Mouse (Mus musculus): ENCODE measurements at regions not wholly inside any gene's neighbourhood (a gene's known extent, or its start where the extent isn't known, plus 50 kb on each side); places are given as distances from the start of the nearest gene placed in this dataset.
"Not testable (repeated sequence)": the region's sequence is repeated elsewhere in the genome, so short reads cannot be mapped to it uniquely, and the experiment has no call there.

- H3K36me3 ChIP-seq (ENCODE audit: control insufficient read depth, insufficient read depth): no peaks in the 10 kb centered on the region
- no peaks in the 10 kb centered on the region for H3K4me1 ChIP-seq (ENCODE audit: control insufficient read depth, insufficient read depth, low read length)
- H3K27ac ChIP-seq (ENCODE audit: low read length): no peak overlapping the region
- WGBS: 53% methylated on average over 11 of the region's 11 CpGs
- peak overlapping the region; percentile 42 for H3K4me3 ChIP-seq (ENCODE audit: low read length)
- no peak overlapping the region for H3K9ac ChIP-seq (ENCODE audit: low read length)
- no peak for ATAC-seq (replicated peaks; ENCODE audit: extremely low read depth, insufficient read depth, low FRiP score)
- H3K4me2 ChIP-seq (ENCODE audit: low read depth, low read length): peak overlapping the region; percentile 63
- H3K9me3 ChIP-seq (replicated peaks; ENCODE audit: control insufficient read depth, low read length): peaks cover 2% of the 10 kb centered on the region; the same call in 1 of the 2 replicates
- no peaks in the 10 kb centered on the region for H3K27me3 ChIP-seq (ENCODE audit: control insufficient read depth, insufficient read depth, low read length)
Measured at GRCm38 (mm10) chr3:134330943-134331342, 94.7 kb downstream of the Cxxc4 start.

DNA sequence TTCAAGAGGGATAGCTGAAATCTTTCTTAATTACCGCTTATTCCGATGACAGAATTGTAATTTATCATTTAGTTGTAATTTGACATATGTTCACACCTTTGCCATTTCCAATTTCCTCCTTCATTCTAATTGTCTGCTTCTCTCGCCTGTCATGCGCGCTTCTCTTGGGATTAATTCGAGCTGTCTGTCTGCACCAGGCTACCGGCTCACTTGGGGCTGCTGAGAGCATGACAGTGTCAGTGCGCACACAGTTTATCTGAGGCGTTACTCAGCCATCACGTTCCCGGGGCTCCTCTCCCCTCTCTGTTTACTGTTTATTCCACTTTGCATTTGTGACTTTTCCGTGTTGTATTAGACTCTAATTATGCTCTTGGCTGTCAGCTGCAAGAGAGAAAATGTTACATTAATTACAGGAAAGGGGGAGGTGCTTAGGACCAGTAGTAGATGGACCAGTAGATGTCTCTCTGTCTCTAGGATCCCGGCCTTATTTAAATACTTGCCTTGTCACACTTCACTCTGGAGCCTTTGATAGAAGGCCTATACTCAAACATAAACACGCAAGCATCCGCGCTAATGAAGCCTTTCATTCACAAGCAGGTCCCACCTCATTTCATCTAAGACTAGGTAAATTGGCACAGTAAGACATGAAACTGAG is 95.3 kb downstream of the Cxxc4 start:
- no peak for ATAC-seq (replicated peaks; ENCODE audit: extremely low read depth, insufficient read depth, low FRiP score)
- H3K27ac ChIP-seq (ENCODE audit: low read length): no peak overlapping the region
- H3K9me3 ChIP-seq (replicated peaks; ENCODE audit: control insufficient read depth, low read length): peaks cover 2% of the 10 kb centered on the region; the same call in 1 of the 2 replicates
- H3K9ac ChIP-seq (ENCODE audit: low read length): no peak overlapping the region
- no peaks in the 10 kb centered on the region for H3K27me3 ChIP-seq (ENCODE audit: control insufficient read depth, insufficient read depth, low read length)
- H3K4me3 ChIP-seq (ENCODE audit: low read length): peak overlapping the region; percentile 42
- H3K4me1 ChIP-seq (ENCODE audit: control insufficient read depth, insufficient read depth, low read length): no peaks in the 10 kb centered on the region
- 37% methylated on average over 16 of the region's 16 CpGs for WGBS
- H3K36me3 ChIP-seq (ENCODE audit: control insufficient read depth, insufficient read depth): no peaks in the 10 kb centered on the region
- H3K4me2 ChIP-seq (ENCODE audit: low read depth, low read length): peak overlapping the region; percentile 63

DNA sequence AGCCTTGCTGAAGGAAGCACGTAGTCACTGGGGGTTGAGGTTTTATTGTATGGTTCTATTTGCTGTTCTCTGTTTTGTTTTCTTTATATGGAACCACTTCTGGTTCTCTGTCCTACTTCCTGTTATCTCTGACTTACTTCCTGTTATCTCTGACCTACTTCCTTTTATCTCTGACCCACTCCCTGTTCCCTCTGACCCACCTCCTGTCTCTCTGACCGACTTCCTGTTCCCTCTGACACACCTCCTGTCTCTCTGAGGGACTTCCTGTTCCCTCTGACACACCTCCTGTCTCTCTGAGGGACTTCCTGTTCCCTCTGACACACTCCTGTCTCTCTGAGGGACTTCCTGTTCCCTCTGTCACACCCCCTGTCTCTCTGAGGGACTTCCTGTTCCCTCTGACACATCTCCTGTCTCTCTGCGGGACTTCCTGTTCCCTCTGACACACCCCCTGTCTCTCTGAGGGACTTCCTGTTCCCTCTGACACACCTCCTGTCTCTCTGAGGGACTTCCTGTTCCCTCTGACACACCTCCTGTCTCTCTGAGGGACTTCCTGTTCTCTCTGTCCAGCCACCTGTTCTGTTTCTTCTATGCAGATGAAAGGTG is 102.9 kb downstream of the Cxxc4 start:
- not testable (repeated sequence) for H3K27ac ChIP-seq (ENCODE audit: low read length); ATAC-seq (replicated peaks; ENCODE audit: extremely low read depth, insufficient read depth, low FRiP score); H3K4me2 ChIP-seq (ENCODE audit: low read depth, low read length); H3K9ac ChIP-seq (ENCODE audit: low read length); H3K4me3 ChIP-seq (ENCODE audit: low read length); H3K36me3 ChIP-seq (ENCODE audit: control insufficient read depth, insufficient read depth); H3K4me1 ChIP-seq (ENCODE audit: control insufficient read depth, insufficient read depth, low read length); H3K9me3 ChIP-seq (replicated peaks; ENCODE audit: control insufficient read depth, low read length); H3K27me3 ChIP-seq (ENCODE audit: control insufficient read depth, insufficient read depth, low read length)
- WGBS: 77% methylated on average over 3 of the region's 3 CpGs

- Histone ChIP-seq H3K9me3 (replicated peaks; ENCODE audit: control insufficient read depth, low read length) (no peaks in the 10 kb centered on the region), H3K4me2 (ENCODE audit: low read depth, low read length) (no peak overlapping the region), H3K4me3 (ENCODE audit: low read length) (no peak overlapping the region), H3K9ac (ENCODE audit: low read length) (no peak overlapping the region), H3K4me1 (ENCODE audit: control insufficient read depth, insufficient read depth, low read length) (no peaks in the 10 kb centered on the region), H3K27ac (ENCODE audit: low read length) (no peak overlapping the region), H3K27me3 (ENCODE audit: control insufficient read depth, insufficient read depth, low read length) (no peaks in the 10 kb centered on the region), H3K36me3 (ENCODE audit: control insufficient read depth, insufficient read depth) (no peaks in the 10 kb centered on the region)
- no peak for ATAC-seq (replicated peaks; ENCODE audit: extremely low read depth, insufficient read depth, low FRiP score)
- WGBS: 56% methylated on average over 4 of the region's 4 CpGs
Measured at GRCm38 (mm10) chr3:134365948-134366347, 129.7 kb downstream of the Cxxc4 start.

DNA sequence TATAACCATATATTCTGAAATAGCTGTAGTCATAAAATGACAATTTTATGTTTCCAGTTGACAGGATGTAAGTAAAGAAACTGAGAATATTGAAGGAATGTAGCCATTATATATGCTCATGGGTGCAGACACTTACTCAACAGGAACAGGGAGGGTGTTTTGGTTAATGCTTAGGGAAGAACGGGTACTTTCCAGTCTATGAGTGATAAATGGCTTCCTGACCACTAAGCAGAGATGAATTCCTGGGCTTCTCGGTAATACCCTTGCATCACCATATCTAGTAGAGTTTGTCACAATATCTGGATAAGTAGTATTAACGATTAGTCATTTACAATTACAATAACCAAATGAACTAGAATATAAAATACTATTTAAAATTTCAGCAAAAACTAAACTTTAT is 130.5 kb downstream of the Cxxc4 start:
- WGBS: 50% methylated on average over 3 of the region's 3 CpGs
- H3K4me2 ChIP-seq (ENCODE audit: low read depth, low read length): no peak overlapping the region
- H3K4me1 ChIP-seq (ENCODE audit: control insufficient read depth, insufficient read depth, low read length): no peaks in the 10 kb centered on the region
- no peaks in the 10 kb centered on the region for H3K36me3 ChIP-seq (ENCODE audit: control insufficient read depth, insufficient read depth)
- H3K9me3 ChIP-seq (replicated peaks; ENCODE audit: control insufficient read depth, low read length): no peaks in the 10 kb centered on the region
- H3K27ac ChIP-seq (ENCODE audit: low read length): no peak overlapping the region
- H3K9ac ChIP-seq (ENCODE audit: low read length): no peak overlapping the region
- H3K4me3 ChIP-seq (ENCODE audit: low read length): no peak overlapping the region
- no peaks in the 10 kb centered on the region for H3K27me3 ChIP-seq (ENCODE audit: control insufficient read depth, insufficient read depth, low read length)
- no peak for ATAC-seq (replicated peaks; ENCODE audit: extremely low read depth, insufficient read depth, low FRiP score)

- no peaks in the 10 kb centered on the region for H3K27me3 ChIP-seq (ENCODE audit: control insufficient read depth, insufficient read depth, low read length)
- no peak overlapping the region for H3K4me2 ChIP-seq (ENCODE audit: low read depth, low read length)
- no peaks in the 10 kb centered on the region for H3K4me1 ChIP-seq (ENCODE audit: control insufficient read depth, insufficient read depth, low read length)
- H3K27ac ChIP-seq (ENCODE audit: low read length): no peak overlapping the region
- H3K9ac ChIP-seq (ENCODE audit: low read length): no peak overlapping the region
- H3K9me3 ChIP-seq (replicated peaks; ENCODE audit: control insufficient read depth, low read length): no peaks in the 10 kb centered on the region
- no peak for ATAC-seq (replicated peaks; ENCODE audit: extremely low read depth, insufficient read depth, low FRiP score)
- no peaks in the 10 kb centered on the region for H3K36me3 ChIP-seq (ENCODE audit: control insufficient read depth, insufficient read depth)
- H3K4me3 ChIP-seq (ENCODE audit: low read length): no peak overlapping the region
Measured at GRCm38 (mm10) chr3:134368591-134368990, 132.3 kb downstream of the Cxxc4 start.

GRCm38 (mm10) chr3:134369126-134369525 is 132.8 kb downstream of the Cxxc4 start:
- no peaks in the 10 kb centered on the region for H3K27me3 ChIP-seq (ENCODE audit: control insufficient read depth, insufficient read depth, low read length)
- no peak for ATAC-seq (replicated peaks; ENCODE audit: extremely low read depth, insufficient read depth, low FRiP score)
- H3K36me3 ChIP-seq (ENCODE audit: control insufficient read depth, insufficient read depth): no peaks in the 10 kb centered on the region
- H3K9ac ChIP-seq (ENCODE audit: low read length): no peak overlapping the region
- no peaks in the 10 kb centered on the region for H3K9me3 ChIP-seq (replicated peaks; ENCODE audit: control insufficient read depth, low read length)
- H3K27ac ChIP-seq (ENCODE audit: low read length): no peak overlapping the region
- WGBS: 58% methylated on average over 4 of the region's 4 CpGs
- no peak overlapping the region for H3K4me3 ChIP-seq (ENCODE audit: low read length)
- H3K4me2 ChIP-seq (ENCODE audit: low read depth, low read length): no peak overlapping the region
- no peaks in the 10 kb centered on the region for H3K4me1 ChIP-seq (ENCODE audit: control insufficient read depth, insufficient read depth, low read length)

- Histone ChIP-seq H3K27me3 (ENCODE audit: control insufficient read depth, insufficient read depth, low read length) (no peaks in the 10 kb centered on the region), H3K4me3 (ENCODE audit: low read length) (no peak overlapping the region), H3K4me2 (ENCODE audit: low read depth, low read length) (no peak overlapping the region), H3K9me3 (replicated peaks; ENCODE audit: control insufficient read depth, low read length) (no peaks in the 10 kb centered on the region), H3K36me3 (ENCODE audit: control insufficient read depth, insufficient read depth) (no peaks in the 10 kb centered on the region), H3K4me1 (ENCODE audit: control insufficient read depth, insufficient read depth, low read length) (no peaks in the 10 kb centered on the region), H3K9ac (ENCODE audit: low read length) (no peak overlapping the region), H3K27ac (ENCODE audit: low read length) (no peak overlapping the region)
- 76% methylated on average over 2 of the region's 2 CpGs for WGBS
- ATAC-seq (replicated peaks; ENCODE audit: extremely low read depth, insufficient read depth, low FRiP score): no peak
Measured at GRCm38 (mm10) chr3:134379549-134379948, 143.3 kb downstream of the Cxxc4 start.

- no peaks in the 10 kb centered on the region for H3K36me3 ChIP-seq (ENCODE audit: control insufficient read depth, insufficient read depth)
- no peak for ATAC-seq (replicated peaks; ENCODE audit: extremely low read depth, insufficient read depth, low FRiP score)
- H3K4me3 ChIP-seq (ENCODE audit: low read length): no peak overlapping the region
- no peak overlapping the region for H3K9ac ChIP-seq (ENCODE audit: low read length)
- H3K27me3 ChIP-seq (ENCODE audit: control insufficient read depth, insufficient read depth, low read length): no peaks in the 10 kb centered on the region
- H3K4me1 ChIP-seq (ENCODE audit: control insufficient read depth, insufficient read depth, low read length): no peaks in the 10 kb centered on the region
- no peak overlapping the region for H3K27ac ChIP-seq (ENCODE audit: low read length)
- H3K9me3 ChIP-seq (replicated peaks; ENCODE audit: control insufficient read depth, low read length): peaks cover 3% of the 10 kb centered on the region; the same call in 1 of the 2 replicates
- H3K4me2 ChIP-seq (ENCODE audit: low read depth, low read length): no peak overlapping the region
- WGBS: 67% methylated on average over 4 of the region's 4 CpGs
Measured at GRCm38 (mm10) chr3:134390472-134391336, 154.4 kb downstream of the Cxxc4 start.

Data from heart, embryonic 16.5 days (tissue).